Mouse (Mus musculus) skeletal muscle tissue, postnatal 0 days (tissue): ENCODE measurements around the gene Tmem9. TPM values are rescaled to one million over a fixed set of nuclear protein-coding genes. Genes with fewer than 3 reads are reported as not detected.

Experiments
- polyA plus RNA-seq: library from polyadenylated mRNA; unstranded; fragments of >200 nt; fragmentation: Nextera tagmentation; extraction: Ambion mirVana; gene quantifications from 2 replicates; pipeline ENCODE4 v1.2.1, GENCODE M21; 2015

Tmem9 gene
- 70.8 and 75.0 TPM in 2 replicates for polyA plus RNA-seq

GRCm38 (mm10) chr1:136007211-136008158 is at the start of gene Tmem9:
Gene Tmem9, plus strand, starts transcription at chr1:136008150.

DNA sequence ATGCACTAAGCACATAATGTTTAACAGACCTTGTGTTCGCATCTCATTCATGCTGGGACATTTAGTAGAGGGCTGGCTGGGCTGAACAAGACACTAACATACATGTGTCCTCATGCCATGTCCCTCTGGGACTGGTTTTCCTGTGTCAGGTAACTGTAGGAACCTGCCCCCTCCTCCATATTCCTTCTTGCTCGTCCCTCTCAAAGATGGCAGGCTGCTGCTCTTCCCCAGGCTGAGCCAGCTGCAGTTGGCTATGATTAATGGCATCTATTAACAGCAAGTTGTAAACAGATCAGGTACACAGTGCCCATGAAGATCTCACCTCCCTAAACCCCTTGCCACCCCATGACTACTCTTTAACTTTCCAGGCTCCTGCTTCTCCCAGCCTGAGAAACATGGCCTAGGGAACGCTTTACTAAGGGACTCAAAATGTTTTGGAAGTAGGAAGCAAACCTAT is 1.6 kb upstream of the Tmem9 start, which contains the start of gene Igfn1:
TSS of gene Igfn1 (minus strand) at position 51 of the 457 bp plus-strand sequence.

GRCm38 (mm10) chr1:136050312-136051012 is 42.5 kb downstream of the Tmem9 start, which contains the start of gene Ascl5:
Gene Ascl5, plus strand, starts transcription at chr1:136050804.

DNA sequence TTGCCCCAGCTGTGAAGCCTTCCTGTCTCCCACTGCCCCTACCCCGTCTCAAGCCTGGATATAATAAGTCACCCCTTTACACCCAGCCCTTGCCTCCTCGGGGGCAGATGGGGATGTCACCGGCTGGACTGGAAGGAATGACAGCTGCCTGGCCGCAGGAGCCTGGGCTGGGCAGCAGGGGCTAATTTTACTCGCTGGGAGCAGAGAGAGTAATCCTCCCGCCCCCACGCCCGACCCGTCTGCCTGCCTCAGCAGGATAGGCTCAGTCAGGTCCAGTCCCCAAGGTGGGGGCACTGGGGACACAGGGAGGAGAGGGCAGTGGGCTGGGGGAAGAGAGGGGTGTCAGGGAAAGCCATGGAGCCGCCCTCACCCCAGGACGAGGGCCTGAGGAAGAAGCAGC is 44.6 kb downstream of the Tmem9 start, which contains the start of gene Cacna1s:
TSS of gene Cacna1s (plus strand) at position 204 of the 400 bp plus-strand sequence.

Other genes starting within 250 kb of the Tmem9 start
- gene Phlda3, start 242.0 kb upstream of the Tmem9 start, polyA plus RNA-seq, result 87.8 and 91.4 TPM in 2 replicates
- gene Tnni1, start 228.7 kb upstream of the Tmem9 start, polyA plus RNA-seq, result 872 and 929 TPM in 2 replicates
- 0.31 and 3.2 TPM in 2 replicates for gene Lad1, start 189.6 kb upstream of the Tmem9 start, polyA plus RNA-seq
- 356 and 391 TPM in 2 replicates for gene Tnnt2, start 171.8 kb upstream of the Tmem9 start, polyA plus RNA-seq
- gene Pkp1, start 88.9 kb upstream of the Tmem9 start, polyA plus RNA-seq, result 0.09 and 3.9 TPM in 2 replicates
- gene Igfn1, start 1.8 kb upstream of the Tmem9 start, polyA plus RNA-seq, result 0.13 and 0.28 TPM in 2 replicates
- gene Ascl5, start 42.7 kb downstream of the Tmem9 start, polyA plus RNA-seq, result not detected in 2 replicates
- 68.4 and 95.7 TPM in 2 replicates for gene Cacna1s, start 44.6 kb downstream of the Tmem9 start, polyA plus RNA-seq
- 0.26 and 0.48 TPM in 2 replicates for gene Kif21b, start 123.2 kb downstream of the Tmem9 start, polyA plus RNA-seq
- gene Mroh3, start 204.7 kb downstream of the Tmem9 start, polyA plus RNA-seq, result not detected in 2 replicates
- gene Inava, start 226.1 kb downstream of the Tmem9 start, polyA plus RNA-seq, result 0.10 and 0.52 TPM in 2 replicates